Mouse (Mus musculus) hindbrain, embryonic 11.5 days (tissue): Measurements from ENCODE around the gene Spp1. TPM values are rescaled to one million over a fixed set of nuclear protein-coding genes. Genes with fewer than 3 reads are reported as not detected.
"Not testable (repeated sequence)": the region's sequence is repeated elsewhere in the genome, so short reads cannot be mapped to it uniquely, and the experiment has no call there.

Experiments
- ATAC-seq: fragments of 200-750 bp; cut with Nextera tagmentation; 2 replicates; pipeline ENCODE4 v1.8.0; 2017; ENCODE audit warnings: mild to moderate bottlenecking, moderate TSS enrichment, moderate library complexity; ENCODE audit not compliant: low FRiP score
- DNase-seq: peaks from one replicate; pipeline ENCODE4 v3.0.0-alpha.2; 2015; ENCODE audit warnings: low spot score
- H3K27ac ChIP-seq: fragments of 300-500 bp; sonication (generic); 2 replicates; pipeline ENCODE4 v1.5.1; 2014; ENCODE audit warnings: mild to moderate bottlenecking, low read depth, low read length
- H3K27me3 ChIP-seq: fragments of 300-500 bp; sonication (generic); 2 replicates; pipeline ENCODE4 v1.6.1; 2014; ENCODE audit warnings: mild to moderate bottlenecking, low read length, moderate library complexity, mixed read lengths; ENCODE audit not compliant: control insufficient read depth, insufficient read depth
- H3K36me3 ChIP-seq: fragments of 300-500 bp; sonication (generic); 2 replicates; pipeline ENCODE4 v1.6.1; 2014; ENCODE audit warnings: mild to moderate bottlenecking, low read length, moderate library complexity, mixed read lengths; ENCODE audit not compliant: control insufficient read depth, insufficient read depth
- H3K4me1 ChIP-seq: fragments of 300-500 bp; sonication (generic); replicated peaks from 2 replicates; pipeline ENCODE4 v1.6.1; 2014; ENCODE audit warnings: low read length, mixed read lengths; ENCODE audit not compliant: control insufficient read depth, insufficient read depth
- H3K4me2 ChIP-seq: fragments of 300-500 bp; sonication (generic); replicated peaks from 2 replicates; pipeline ENCODE4 v1.6.1; 2014; ENCODE audit warnings: mild to moderate bottlenecking, low read depth, low read length
- H3K4me3 ChIP-seq: fragments of 300-500 bp; sonication (generic); 2 replicates; pipeline ENCODE4 v1.5.1; 2014; ENCODE audit warnings: low read depth, low read length
- H3K9ac ChIP-seq: fragments of 300-500 bp; sonication (generic); 2 replicates; pipeline ENCODE4 v1.6.1; 2014; ENCODE audit warnings: low read depth, low read length
- H3K9me3 ChIP-seq: fragments of 300-500 bp; sonication (generic); 2 replicates; pipeline ENCODE4 v1.6.1; 2016; ENCODE audit warnings: low read length; ENCODE audit not compliant: control insufficient read depth
- WGBS: fragments of 180-500 bp; shearing (Covaris S2); extraction: QIAGEN DNeasy Blood & Tissue Kit; methylation state at CpG from one replicate; pipeline ENCODE4 v1.1.7; 2014; 5-methylcytosine and 5-hydroxymethylcytosine counted together
- polyA plus RNA-seq: library from polyadenylated mRNA; unstranded; fragments of >200 nt; fragmentation: Nextera tagmentation; extraction: Ambion mirVana; gene quantifications from 2 replicates; pipeline ENCODE4 v1.2.1, GENCODE M21; 2014

Gene Spp1
- polyA plus RNA-seq, 1 experiment from 2014 or later = 19.5 TPM

DNA sequence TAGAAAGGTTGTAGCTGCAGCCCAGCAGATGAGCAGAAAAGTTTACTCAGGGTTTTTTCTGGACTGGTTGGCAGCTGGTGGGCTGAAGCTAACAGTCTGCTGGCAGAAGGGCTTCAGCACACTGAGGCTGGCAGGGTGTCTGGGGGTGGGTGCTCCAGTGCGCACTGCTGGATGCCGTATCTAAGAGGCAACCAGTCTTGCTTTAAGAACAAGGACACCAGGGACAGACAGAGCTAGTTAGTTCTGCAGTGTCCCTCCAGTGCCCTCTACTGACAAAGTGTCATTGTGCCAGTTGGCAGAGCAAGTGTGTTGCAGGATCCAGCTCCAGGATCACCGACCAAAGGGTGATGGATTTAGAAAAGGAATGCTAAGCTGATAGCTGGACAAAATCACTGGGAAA is 11.2 kb downstream of the Spp1 start:
- Histone ChIP-seq H3K4me3 (no peak overlapping the region), H3K27ac (no peak overlapping the region), H3K27me3 (no peaks in the 10 kb centered on the region), H3K36me3 (no peaks in the 10 kb centered on the region), H3K9me3 (no peaks in the 10 kb centered on the region), H3K9ac (no peak overlapping the region), H3K4me1 (no peaks in the 10 kb centered on the region), H3K4me2 (no peak overlapping the region)
- 24% methylated on average over 3 of the region's 3 CpGs for WGBS
- DNase-seq = peak; percentile 42
- 0 out of 2 replicates have a peak, but pooled peaks have one; percentile 43 for ATAC-seq

DNA sequence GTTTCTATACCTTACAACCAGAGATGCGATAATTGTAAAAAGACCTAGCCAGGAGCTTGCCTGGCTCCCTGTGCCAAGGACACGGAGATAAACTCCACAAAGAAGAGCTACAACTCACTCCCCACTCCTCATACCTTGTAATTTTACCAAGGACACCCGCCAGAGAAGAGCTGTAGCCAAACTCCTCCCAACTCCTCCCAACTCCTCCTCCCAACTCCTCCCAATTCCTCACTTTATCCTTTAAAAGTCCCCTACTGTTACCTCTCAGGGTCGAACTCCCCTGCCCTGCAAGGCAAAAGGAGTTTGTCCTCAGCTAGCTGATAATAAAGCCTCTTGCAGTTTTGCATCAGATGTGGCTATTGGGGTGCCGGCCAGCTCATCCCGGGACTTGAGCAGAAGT is 13.4 kb downstream of the Spp1 start:
- DNase-seq, H3K9ac ChIP-seq, H3K27me3 ChIP-seq, H3K4me3 ChIP-seq, H3K27ac ChIP-seq, H3K4me1 ChIP-seq, H3K4me2 ChIP-seq, H3K9me3 ChIP-seq, H3K36me3 ChIP-seq, ATAC-seq: not testable (repeated sequence)
- 19% methylated on average over 6 of the region's 6 CpGs for WGBS

DNA sequence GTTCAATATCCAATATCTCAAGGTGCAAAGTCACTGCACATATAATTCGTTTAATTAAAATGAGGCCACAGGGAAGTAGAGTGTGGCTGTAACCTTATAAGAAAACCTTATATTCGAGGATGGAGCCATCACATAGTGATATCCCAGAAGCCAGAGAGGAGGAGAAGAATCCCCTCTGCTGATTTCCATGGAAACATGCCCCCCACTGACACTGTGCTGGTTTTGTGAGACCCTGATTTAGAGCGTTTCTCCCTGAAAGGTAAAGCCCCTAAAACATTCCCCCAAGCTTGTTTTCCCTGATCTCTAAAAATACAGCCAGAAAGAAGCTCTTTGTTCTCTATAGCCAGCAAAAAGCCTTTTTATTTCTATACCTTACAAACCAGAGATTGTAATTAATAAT is 14.6 kb downstream of the Spp1 start:
- no peaks in the 10 kb centered on the region for H3K4me1 ChIP-seq
- WGBS = 35% methylated on average over 3 of the region's 3 CpGs
- no peaks in the 10 kb centered on the region for H3K36me3 ChIP-seq
- no peak for DNase-seq
- no peak overlapping the region for H3K9ac ChIP-seq
- H3K9me3 ChIP-seq = no peaks in the 10 kb centered on the region
- no peak for ATAC-seq
- H3K27me3 ChIP-seq = no peaks in the 10 kb centered on the region
- no peak overlapping the region for H3K4me3 ChIP-seq
- H3K4me2 ChIP-seq = no peak overlapping the region
- no peak overlapping the region for H3K27ac ChIP-seq

DNA sequence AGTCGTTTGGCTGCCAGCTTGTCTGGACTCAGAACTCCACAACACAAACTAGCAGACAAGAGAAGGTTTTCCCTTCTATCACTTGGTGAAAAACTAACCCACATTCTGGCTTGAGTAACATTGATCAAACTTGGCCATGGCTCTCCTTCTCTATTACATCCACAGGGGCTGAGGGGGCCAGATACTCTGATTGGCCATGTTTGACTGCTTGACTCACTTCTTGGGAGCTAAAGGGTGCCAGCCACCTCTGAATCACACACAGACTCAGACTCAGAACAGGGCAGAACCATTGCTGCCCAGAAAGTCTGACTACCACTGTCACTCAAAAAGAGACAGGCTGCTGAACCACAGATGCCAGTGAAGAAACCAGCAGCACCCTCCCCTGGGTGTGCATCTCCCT is 18.2 kb downstream of the Spp1 start:
- DNase-seq = no peak

DNA sequence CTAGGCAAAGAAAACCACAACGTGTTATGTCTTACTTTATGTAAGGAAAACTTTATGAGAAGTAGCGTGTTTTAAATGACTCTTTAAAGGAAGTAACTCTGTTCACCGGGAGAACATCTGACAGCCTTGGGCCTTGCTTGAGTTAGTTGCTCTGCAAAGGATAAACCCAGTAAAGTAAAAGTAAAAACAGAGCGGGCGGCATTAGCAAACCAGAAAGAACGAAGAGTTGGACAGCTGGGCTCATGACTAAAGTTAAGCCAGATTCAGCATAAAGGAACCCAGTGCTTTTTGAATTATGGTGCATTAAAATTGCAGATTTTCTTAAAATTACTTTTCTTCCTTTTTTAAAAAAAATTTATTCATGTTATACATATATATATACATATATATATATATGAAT is 19.6 kb downstream of the Spp1 start:
- 93% methylated on average over 6 of the region's 6 CpGs for WGBS
- ATAC-seq = no peak
- no peaks in the 10 kb centered on the region for H3K9me3 ChIP-seq
- no peak overlapping the region for H3K4me3 ChIP-seq
- H3K27ac ChIP-seq = no peak overlapping the region
- H3K4me2 ChIP-seq = no peak overlapping the region
- DNase-seq = no peak
- H3K9ac ChIP-seq = no peak overlapping the region
- no peaks in the 10 kb centered on the region for H3K36me3 ChIP-seq
- H3K4me1 ChIP-seq = 0 out of 2 replicates have a peak, but pooled peaks cover 3% of the 10 kb centered on the region
- H3K27me3 ChIP-seq = no peaks in the 10 kb centered on the region

More for the DNA sequence above, 18.2 kb downstream of the Spp1 start:
- H3K9me3 ChIP-seq = no peaks in the 10 kb centered on the region
- H3K4me3 ChIP-seq = no peak overlapping the region
- ATAC-seq = no peak
- no peaks in the 10 kb centered on the region for H3K4me1 ChIP-seq
- no peak overlapping the region for H3K9ac ChIP-seq
- no peaks in the 10 kb centered on the region for H3K27me3 ChIP-seq
- H3K4me2 ChIP-seq = no peak overlapping the region
- no peaks in the 10 kb centered on the region for H3K36me3 ChIP-seq
- H3K27ac ChIP-seq = no peak overlapping the region
- WGBS = 68% methylated on average over 1 of the region's 1 CpGs

DNA sequence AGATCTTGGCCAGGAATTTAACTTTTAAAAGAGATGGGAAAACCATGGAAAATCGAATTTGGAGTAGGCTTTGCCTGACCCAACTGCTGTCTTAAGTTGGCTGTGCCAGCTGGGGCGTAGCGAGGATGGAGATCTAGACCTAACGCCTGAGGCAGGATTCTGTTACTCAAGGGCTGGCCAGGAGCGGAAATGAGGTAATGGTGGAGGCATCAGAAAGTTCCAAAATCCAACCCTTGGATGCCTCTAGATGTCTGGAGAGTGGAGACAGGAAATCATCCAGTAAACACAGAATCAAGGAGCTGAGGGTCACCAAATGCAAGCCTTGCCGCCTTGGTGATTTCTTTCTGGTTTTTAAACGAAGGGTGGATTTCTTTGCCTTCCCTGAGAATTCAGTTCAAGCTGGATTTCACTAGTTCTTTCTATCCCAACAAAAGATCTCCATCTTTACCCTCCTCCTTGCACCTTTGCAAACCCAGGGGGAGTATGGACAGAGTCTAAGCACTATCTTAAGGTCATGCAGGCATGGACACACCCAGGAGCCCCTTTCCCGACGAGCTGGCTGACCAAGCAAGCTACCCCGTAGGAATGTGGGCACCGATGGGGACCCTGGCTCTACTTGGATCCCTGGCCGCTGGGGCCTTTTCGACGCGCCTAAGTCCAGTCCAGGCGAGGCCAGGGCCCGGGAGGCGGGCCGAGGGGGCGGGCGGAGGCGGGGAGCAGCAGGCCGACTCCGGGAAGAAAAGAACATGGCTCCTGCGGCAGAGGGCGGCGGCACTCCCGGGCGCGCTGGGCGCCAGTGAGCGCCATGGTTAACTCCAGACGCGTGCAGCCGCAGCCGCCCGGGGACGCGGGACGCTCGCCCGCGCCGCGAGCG is 24.2 kb downstream of the Spp1 start, which contains the start of gene Pkd2:
Gene Pkd2, plus strand, starts transcription at position 619 of the 874 bp plus-strand sequence.
- Histone ChIP-seq H3K9me3 (no peaks in the 10 kb centered on the region), H3K4me1 (0 out of 2 replicates have a peak, but pooled peaks cover 3% of the 10 kb centered on the region), H3K36me3 (no peaks in the 10 kb centered on the region), H3K4me3 (peak within 1 kb of the TSS; percentile 70), H3K4me2 (peak within 1 kb of the TSS; percentile 75), H3K9ac (peak within 1 kb of the TSS; percentile 97), H3K27ac (peak within 1 kb of the TSS; percentile 84), H3K27me3 (no peaks in the 10 kb centered on the region)
- ATAC-seq = peak; percentile 88
- DNase-seq = peak; percentile 83
- WGBS = 19% methylated on average over 29 of the region's 46 CpGs

DNA sequence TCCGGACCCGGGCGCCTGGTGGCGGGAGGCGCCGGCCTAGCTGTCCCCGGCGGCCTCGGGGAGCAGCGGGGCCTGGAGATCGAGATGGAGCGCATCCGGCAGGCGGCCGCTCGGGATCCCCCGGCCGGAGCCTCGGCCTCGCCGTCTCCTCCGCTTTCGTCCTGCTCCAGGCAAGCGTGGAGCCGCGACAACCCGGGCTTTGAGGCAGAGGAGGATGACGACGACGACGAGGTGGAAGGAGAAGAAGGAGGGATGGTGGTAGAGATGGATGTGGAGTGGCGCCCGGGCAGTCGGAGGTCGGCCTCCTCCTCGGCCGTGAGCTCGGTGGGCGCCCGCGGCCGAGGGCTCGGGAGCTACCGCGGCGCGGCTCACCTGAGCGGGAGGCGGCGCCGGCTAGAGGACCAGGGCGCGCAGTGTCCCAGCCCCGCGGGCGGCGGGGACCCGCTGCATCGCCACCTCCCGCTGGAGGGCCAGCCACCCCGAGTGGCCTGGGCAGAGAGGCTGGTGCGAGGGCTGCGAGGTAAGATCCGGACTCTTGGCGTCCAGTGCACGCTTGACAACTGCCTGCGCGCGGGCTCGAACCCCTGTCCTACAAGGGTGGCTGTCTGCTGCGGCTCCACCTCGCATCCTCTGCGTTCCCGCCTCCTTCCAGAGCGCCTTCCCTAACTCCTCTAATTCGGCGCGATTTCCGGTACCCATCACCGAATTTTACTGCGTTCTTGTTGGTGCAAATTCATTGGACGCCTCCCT is 25.0 kb downstream of the Spp1 start:
- Histone ChIP-seq H3K9me3 (no peaks in the 10 kb centered on the region), H3K4me3 (peak overlapping the region; percentile 70), H3K9ac (peak overlapping the region; percentile 97), H3K27ac (peak overlapping the region; percentile 84), H3K4me1 (0 out of 2 replicates have a peak, but pooled peaks cover 3% of the 10 kb centered on the region), H3K36me3 (no peaks in the 10 kb centered on the region), H3K27me3 (no peaks in the 10 kb centered on the region), H3K4me2 (peak overlapping the region; percentile 75)
- DNase-seq (peak; percentile 77), ATAC-seq (peak; percentile 83)
- WGBS = under 1% methylated on average over 57 of the region's 82 CpGs

DNA sequence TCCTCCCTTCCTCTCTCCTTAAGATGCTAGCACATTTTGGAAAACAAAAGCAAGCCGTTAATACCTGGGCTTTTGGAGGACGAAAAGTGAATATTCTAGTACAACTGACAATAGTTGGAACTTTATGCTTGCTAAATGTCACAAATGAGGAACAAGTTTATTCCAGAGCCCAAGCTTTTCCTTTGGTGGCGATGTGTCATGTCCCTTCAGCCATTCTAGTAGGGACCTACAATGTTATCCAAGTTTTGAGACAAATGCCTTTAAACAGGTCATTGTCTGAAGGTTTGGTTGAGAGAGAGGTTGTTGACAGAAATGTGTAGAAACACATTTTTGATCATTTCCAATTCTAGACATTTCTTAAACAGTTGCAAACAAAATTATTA is 25.5 kb downstream of the Spp1 start:
- ATAC-seq (no peak), DNase-seq (no peak)
- Histone ChIP-seq H3K27ac (no peak overlapping the region), H3K27me3 (no peaks in the 10 kb centered on the region), H3K4me3 (peak overlapping the region; percentile 70), H3K4me2 (peak overlapping the region; percentile 75), H3K36me3 (no peaks in the 10 kb centered on the region), H3K9me3 (no peaks in the 10 kb centered on the region), H3K9ac (peak overlapping the region; percentile 97; the same call in 1 of the 2 replicates), H3K4me1 (0 out of 2 replicates have a peak, but pooled peaks cover 3% of the 10 kb centered on the region)
- 36% methylated on average over 3 of the region's 3 CpGs for WGBS
